Mouse (Mus musculus): Measurements from ENCODE around the gene Mest.

Mest gene

GRCm38 (mm10) chr6:30744846-30745245 lies 21.5 kb downstream of the Mest start:
- no peak for DNase-seq

GRCm38 (mm10) chr6:30745591-30745990 lies 22.2 kb downstream of the Mest start:
- DNase-seq = no peak

- DNase-seq = no peak
These were observed 24.4 kb downstream of the Mest start for GRCm38 (mm10) chr6:30747631-30748357.

GRCm38 (mm10) chr6:30748358-30748910 lies 25.1 kb downstream of the Mest start:
- DNase-seq = no peak

GRCm38 (mm10) chr6:30749042-30749689 lies 25.8 kb downstream of the Mest start:
- no peak for DNase-seq

GRCm38 (mm10) chr6:30749892-30750291 lies 26.5 kb downstream of the Mest start:
- no peak for DNase-seq

GRCm38 (mm10) chr6:30750482-30750881 lies 27.1 kb downstream of the Mest start:
- DNase-seq = no peak

GRCm38 (mm10) chr6:30751209-30751608 lies 27.9 kb downstream of the Mest start:
- no peak for DNase-seq
